Mouse (Mus musculus) intestine, postnatal 0 days (tissue): ENCODE measurements at regions not wholly inside any gene's neighbourhood (a gene's known extent, or its start where the extent isn't known, plus 50 kb on each side); places are given as distances from the start of the nearest gene placed in this dataset.

ENCODE experiments used
- ATAC-seq: fragments of 200-750 bp; cut with Nextera tagmentation; 2 replicates; pipeline ENCODE4 v1.8.0; 2017; ENCODE audit warnings: mild to moderate bottlenecking, moderate TSS enrichment, moderate library complexity
- H3K27ac ChIP-seq: fragments of 300-500 bp; sonication (generic); 2 replicates; pipeline ENCODE4 v1.5.1; 2014; ENCODE audit warnings: mild to moderate bottlenecking, low read depth, low read length, moderate library complexity
- H3K27me3 ChIP-seq: fragments of 300-500 bp; sonication (generic); replicated peaks from 2 replicates; pipeline ENCODE4 v1.6.1; 2014; ENCODE audit warnings: low read length, mixed read lengths; ENCODE audit not compliant: control insufficient read depth, insufficient read depth
- H3K36me3 ChIP-seq: fragments of 300-500 bp; sonication (generic); 2 replicates; pipeline ENCODE4 v1.6.1; 2014; ENCODE audit warnings: mild to moderate bottlenecking, moderate library complexity; ENCODE audit not compliant: control insufficient read depth, insufficient read depth
- H3K4me1 ChIP-seq: fragments of 300-500 bp; sonication (generic); replicated peaks from 2 replicates; pipeline ENCODE4 v1.6.1; 2014; ENCODE audit warnings: antibody characterized with exemption, low read length, mixed read lengths; ENCODE audit not compliant: control insufficient read depth, insufficient read depth
- H3K4me2 ChIP-seq: fragments of 300-500 bp; sonication (generic); replicated peaks from 2 replicates; pipeline ENCODE4 v1.6.1; 2014; ENCODE audit warnings: low read depth, mild to moderate bottlenecking, moderate library complexity
- H3K4me3 ChIP-seq: fragments of 300-500 bp; sonication (generic); 2 replicates; pipeline ENCODE4 v1.5.1; 2014; ENCODE audit warnings: low read depth, low read length
- H3K9ac ChIP-seq: fragments of 300-500 bp; sonication (generic); 2 replicates; pipeline ENCODE4 v1.6.1; 2014; ENCODE audit warnings: mild to moderate bottlenecking, low read depth, low read length
- H3K9me3 ChIP-seq: fragments of 300-500 bp; sonication (generic); 2 replicates; pipeline ENCODE4 v1.6.1; 2016; ENCODE audit warnings: mixed run types; ENCODE audit not compliant: control insufficient read depth
- CTCF ChIP-seq: sonication (generic); IDR thresholded peaks from 2 replicates; pipeline ENCODE4 v1.5.1; 2016; ENCODE audit warnings: low read depth, mild to moderate bottlenecking, control low read depth, antibody characterized with exemption, moderate library complexity
- WGBS: fragments of 180-500 bp; shearing (Covaris S2); extraction: QIAGEN DNeasy Blood & Tissue Kit; methylation state at CpG from one replicate; pipeline ENCODE4 v1.1.7; 2014; 5-methylcytosine and 5-hydroxymethylcytosine counted together

GRCm38 (mm10) chr19:26068553-26068952, 396.3 kb downstream of the Dmrt2 start:
- no peak for ATAC-seq
- no peaks in the 10 kb centered on the region for H3K9me3 ChIP-seq
- no peaks in the 10 kb centered on the region for H3K27me3 ChIP-seq
- H3K36me3 ChIP-seq = no peaks in the 10 kb centered on the region
- no peaks in the 10 kb centered on the region for H3K4me1 ChIP-seq
- H3K4me2 ChIP-seq = no peak overlapping the region
- H3K27ac ChIP-seq = no peak overlapping the region
- 63% methylated on average over 2 of the region's 2 CpGs for WGBS
- no peak overlapping the region for H3K4me3 ChIP-seq
- H3K9ac ChIP-seq = no peak overlapping the region
- TF ChIP-seq CTCF = no peak

- Histone ChIP-seq H3K9ac (no peak overlapping the region), H3K27me3 (no peaks in the 10 kb centered on the region), H3K4me3 (no peak overlapping the region), H3K4me1 (no peaks in the 10 kb centered on the region), H3K27ac (no peak overlapping the region), H3K9me3 (no peaks in the 10 kb centered on the region), H3K36me3 (no peaks in the 10 kb centered on the region), H3K4me2 (no peak overlapping the region)
- no peak for ATAC-seq
- 83% methylated on average over 3 of the region's 3 CpGs for WGBS
- peak; percentile 54 for TF ChIP-seq CTCF
Observed at GRCm38 (mm10) chr19:26069908-26070307, 397.7 kb downstream of the Dmrt2 start.

GRCm38 (mm10) chr19:26088318-26088717, 416.1 kb downstream of the Dmrt2 start:
- Histone ChIP-seq H3K4me2 (peak overlapping the region; percentile 30; the same call in 1 of the 2 replicates), H3K27me3 (no peaks in the 10 kb centered on the region), H3K9ac (no peak overlapping the region), H3K4me1 (no peaks in the 10 kb centered on the region), H3K36me3 (no peaks in the 10 kb centered on the region), H3K27ac (no peak overlapping the region), H3K4me3 (no peak overlapping the region), H3K9me3 (no peaks in the 10 kb centered on the region)
- WGBS = 36% methylated on average over 3 of the region's 3 CpGs
- no peak for TF ChIP-seq CTCF
- peak; percentile 61 for ATAC-seq

GRCm38 (mm10) chr19:26091386-26091785, 419.2 kb downstream of the Dmrt2 start:
- Histone ChIP-seq H3K4me3 (no peak overlapping the region), H3K4me2 (no peak overlapping the region), H3K9ac (no peak overlapping the region), H3K9me3 (no peaks in the 10 kb centered on the region), H3K27ac (no peak overlapping the region), H3K4me1 (no peaks in the 10 kb centered on the region), H3K27me3 (no peaks in the 10 kb centered on the region), H3K36me3 (no peaks in the 10 kb centered on the region)
- TF ChIP-seq CTCF = no peak
- ATAC-seq = no peak
- 77% methylated on average over 8 of the region's 8 CpGs for WGBS

DNA sequence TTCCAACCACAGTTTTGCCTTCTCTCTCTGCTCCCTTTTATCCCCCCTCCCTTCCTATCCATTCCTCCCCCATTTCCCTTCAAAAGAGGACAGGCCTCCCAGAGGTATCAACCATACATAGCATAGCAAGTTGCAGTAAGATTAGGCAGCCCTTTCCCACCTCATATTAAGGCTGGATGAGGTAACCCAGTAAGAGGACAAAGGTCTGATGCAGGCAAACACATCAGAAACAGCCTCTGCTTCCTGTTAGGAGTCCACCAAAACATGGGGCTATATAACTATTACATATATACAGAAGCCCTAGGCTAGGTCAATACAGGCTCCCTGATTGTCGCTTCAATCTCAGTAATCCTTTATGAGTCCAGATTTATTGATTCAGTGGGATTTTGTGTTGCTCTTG, 421.6 kb downstream of the Dmrt2 start:
- no peak overlapping the region for H3K4me2 ChIP-seq
- H3K27me3 ChIP-seq = no peaks in the 10 kb centered on the region
- H3K9ac ChIP-seq = no peak overlapping the region
- H3K4me3 ChIP-seq = no peak overlapping the region
- no peak overlapping the region for H3K27ac ChIP-seq
- no peaks in the 10 kb centered on the region for H3K36me3 ChIP-seq
- no peaks in the 10 kb centered on the region for H3K9me3 ChIP-seq
- H3K4me1 ChIP-seq = no peaks in the 10 kb centered on the region
- ATAC-seq = peak; percentile 69
- TF ChIP-seq CTCF = no peak
- 32% methylated on average over 1 of the region's 1 CpGs for WGBS

GRCm38 (mm10) chr19:26114326-26114725, 442.1 kb downstream of the Dmrt2 start:
- 83% methylated on average over 6 of the region's 6 CpGs for WGBS
- H3K9ac ChIP-seq = no peak overlapping the region
- H3K27ac ChIP-seq = no peak overlapping the region
- no peak for TF ChIP-seq CTCF
- ATAC-seq = no peak
- no peaks in the 10 kb centered on the region for H3K4me1 ChIP-seq
- no peak overlapping the region for H3K4me3 ChIP-seq
- H3K9me3 ChIP-seq = no peaks in the 10 kb centered on the region
- H3K4me2 ChIP-seq = no peak overlapping the region
- no peaks in the 10 kb centered on the region for H3K27me3 ChIP-seq
- H3K36me3 ChIP-seq = no peaks in the 10 kb centered on the region

GRCm38 (mm10) chr19:26128423-26128822, 456.2 kb downstream of the Dmrt2 start:
- no peaks in the 10 kb centered on the region for H3K27me3 ChIP-seq
- H3K4me3 ChIP-seq = no peak overlapping the region
- TF ChIP-seq CTCF = no peak
- H3K4me2 ChIP-seq = no peak overlapping the region
- WGBS = 60% methylated on average over 2 of the region's 2 CpGs
- ATAC-seq = no peak
- no peaks in the 10 kb centered on the region for H3K9me3 ChIP-seq
- H3K4me1 ChIP-seq = no peaks in the 10 kb centered on the region
- H3K9ac ChIP-seq = no peak overlapping the region
- H3K36me3 ChIP-seq = no peaks in the 10 kb centered on the region
- no peak overlapping the region for H3K27ac ChIP-seq
